Mouse (Mus musculus): ENCODE measurements around the gene Dscaml1.

- TF ChIP-seq POLR2A (IDR thresholded peaks at IDR 0.05; ENCODE audit: low read depth, low read length) (no peak), CTCF (IDR thresholded peaks at IDR 0.05; ENCODE audit: extremely low read depth, insufficient read length, insufficient replicate concordance, low read depth, low read length) (no peak)
Measured at GRCm38 (mm10) chr9:45395218-45395617, 31.2 kb upstream of the Dscaml1 start.

Measured in small intestine, adult 2 months (tissue).